Mouse (Mus musculus) olfactory bulb, adult 2 months (tissue): ENCODE measurements around the gene Gucy2e. TPM values are rescaled to one million over a fixed set of nuclear protein-coding genes. Genes with fewer than 3 reads are reported as not detected.

Source experiments
- H3K27ac ChIP-seq: fragments of 200-500 bp; 2 replicates; pipeline ENCODE4 v1.5.1; 2012; ENCODE audit warnings: low read depth, low read length; ENCODE audit not compliant: insufficient read depth
- H3K4me1 ChIP-seq: fragments of 200-500 bp; 2 replicates; pipeline ENCODE4 v1.6.1; 2012; ENCODE audit warnings: low read length; ENCODE audit not compliant: control insufficient read depth, insufficient read depth
- H3K4me3 ChIP-seq: fragments of 200-500 bp; 2 replicates; pipeline ENCODE4 v1.5.1; 2012; ENCODE audit warnings: mild to moderate bottlenecking, low read depth, low read length, moderate library complexity; ENCODE audit not compliant: insufficient read depth
- CTCF ChIP-seq: fragments of 200-500 bp; IDR thresholded peaks from 2 replicates; pipeline ENCODE4 v1.5.1; 2012; ENCODE audit warnings: low read depth, mild to moderate bottlenecking, low read length, moderate library complexity; ENCODE audit not compliant: insufficient read depth
- POLR2A ChIP-seq: fragments of 200-500 bp; IDR thresholded peaks from 2 replicates; pipeline ENCODE4 v1.6.1; 2012; ENCODE audit warnings: mild to moderate bottlenecking, low read depth, low read length, moderate library complexity; ENCODE audit not compliant: insufficient read depth
- WGBS: fragments of 180-500 bp; shearing (Covaris S2); methylation state at CpG from one replicate; pipeline ENCODE4 v1.1.7; 2018; 5-methylcytosine and 5-hydroxymethylcytosine counted together
- polyA plus RNA-seq: library from polyadenylated mRNA; stranded (reverse); fragments of >200 nt; gene quantifications from 2 replicates; pipeline ENCODE4 v1.2.4, GENCODE M21; 2012; ENCODE audit warnings: low replicate concordance; ENCODE audit not compliant: missing spikeins, insufficient read depth, insufficient read length

The Gucy2e gene
- polyA plus RNA-seq, 1 experiment: not detected

DNA sequence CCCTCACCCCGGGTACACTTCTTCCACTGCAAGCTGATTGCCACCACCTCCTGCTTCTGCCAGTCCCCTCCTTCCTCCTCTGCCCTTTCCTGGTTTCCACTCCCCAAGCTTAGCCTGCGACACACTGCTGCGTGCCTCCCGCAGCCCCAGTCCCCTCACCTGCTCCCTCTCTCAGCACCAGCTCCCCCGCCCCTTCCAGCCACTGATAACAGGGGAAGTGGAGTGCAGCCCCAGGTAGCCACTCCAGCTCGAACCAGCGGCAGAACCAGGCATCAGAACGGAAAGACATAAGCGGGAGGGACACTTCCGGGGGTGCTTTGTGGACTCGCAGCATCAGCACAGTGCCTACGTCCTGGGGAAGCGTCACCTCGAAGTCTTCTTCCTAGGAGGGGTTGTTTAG is 39.6 kb downstream of the Gucy2e start:
- no peak overlapping the region for H3K27ac ChIP-seq
- 1% methylated on average over 14 of the region's 14 CpGs for WGBS
- TF ChIP-seq POLR2A (no peak), CTCF (no peak)
- peaks cover 11% of the 10 kb centered on the region for H3K4me1 ChIP-seq
- H3K4me3 ChIP-seq: 0 out of 2 replicates have a peak overlapping the region, but pooled peaks have one; percentile 15

DNA sequence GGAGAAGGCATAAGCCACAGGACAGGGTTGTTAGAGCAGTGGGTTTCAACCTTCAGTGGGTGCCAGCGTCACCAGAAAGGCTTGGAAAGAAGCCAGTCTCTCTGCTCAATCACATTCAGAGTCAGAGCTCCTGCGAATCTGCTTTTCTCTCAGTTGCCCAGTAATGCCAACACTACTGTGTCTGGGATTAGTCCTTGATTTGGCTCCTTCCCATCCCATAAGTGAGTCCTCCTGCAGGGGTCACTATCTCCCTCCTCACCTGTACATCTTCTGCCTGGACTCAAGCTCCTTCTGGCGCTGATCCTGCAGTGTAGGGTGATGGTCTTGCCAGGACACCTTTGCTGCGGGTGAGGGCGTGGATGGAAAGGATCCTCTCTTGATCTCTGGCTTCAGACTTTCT is 40.1 kb downstream of the Gucy2e start:
- Histone ChIP-seq H3K27ac (no peak overlapping the region), H3K4me3 (no peak overlapping the region), H3K4me1 (peaks cover 11% of the 10 kb centered on the region)
- WGBS: 7% methylated on average over 5 of the region's 5 CpGs
- TF ChIP-seq POLR2A (no peak), CTCF (no peak)

DNA sequence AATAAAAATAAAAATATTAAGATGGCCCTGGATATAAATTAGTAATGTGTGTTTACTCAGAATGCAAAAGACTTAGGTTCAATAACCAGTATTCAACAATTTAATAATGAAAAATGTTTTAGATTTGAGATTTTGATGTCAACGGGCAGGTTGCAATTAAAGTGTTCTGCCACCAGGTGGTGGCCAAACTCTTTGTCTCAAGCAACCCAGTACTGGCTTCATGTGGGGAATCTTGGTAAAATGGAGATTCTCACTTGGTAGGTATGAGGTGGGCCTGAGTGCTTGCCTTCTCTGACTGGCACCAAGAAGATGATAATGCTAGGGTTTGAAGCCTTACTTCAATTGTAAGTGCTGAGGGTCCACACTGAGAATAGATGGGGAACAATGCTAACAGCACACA is 44.0 kb downstream of the Gucy2e start:
- Histone ChIP-seq H3K27ac (no peak overlapping the region), H3K4me3 (no peak overlapping the region), H3K4me1 (peaks cover 11% of the 10 kb centered on the region)
- TF ChIP-seq POLR2A: no peak
- no peak for TF ChIP-seq CTCF
- 0% methylated on average over 1 of the region's 1 CpGs for WGBS

DNA sequence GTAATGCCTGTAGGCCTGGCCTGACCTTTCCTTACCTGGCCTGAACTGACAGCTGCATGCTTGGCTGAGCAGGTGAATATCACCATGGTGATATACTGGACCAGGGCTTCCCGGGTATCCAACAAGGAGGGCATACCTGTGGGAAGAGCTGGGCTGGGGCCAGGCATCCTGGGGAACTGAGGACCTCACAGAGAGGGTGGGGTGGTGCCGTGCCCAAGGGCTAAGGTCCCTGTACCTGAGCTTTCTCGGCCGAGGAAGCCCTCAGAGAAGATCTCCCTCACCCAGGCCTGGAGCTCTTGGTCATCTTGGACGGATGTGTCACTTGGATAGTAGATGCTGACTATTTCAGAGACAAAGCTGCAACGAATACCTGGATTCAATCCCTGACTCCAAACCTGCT is 50.9 kb downstream of the Gucy2e start:
- no peak for TF ChIP-seq POLR2A
- no peak for TF ChIP-seq CTCF
- H3K27ac ChIP-seq: no peak overlapping the region
- no peaks in the 10 kb centered on the region for H3K4me1 ChIP-seq

DNA sequence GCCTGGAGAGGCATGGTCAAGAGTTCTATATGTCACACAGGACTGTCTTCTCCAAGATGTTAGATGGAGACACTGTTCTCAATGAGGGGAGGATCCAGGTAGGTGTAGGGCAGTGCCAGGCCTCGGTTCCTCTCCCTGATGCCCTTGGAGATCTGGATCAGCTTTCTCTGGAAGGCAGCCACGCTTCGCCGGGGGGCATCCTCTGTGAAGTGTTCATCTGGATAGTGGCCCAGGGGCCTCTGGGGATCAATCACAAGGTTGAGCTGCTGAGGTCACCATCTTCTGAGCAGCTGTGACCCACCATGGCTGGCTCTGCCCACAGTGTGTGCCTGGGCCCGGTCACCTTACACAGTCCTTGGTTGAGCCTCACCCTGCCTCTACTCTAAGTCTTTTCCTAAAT is 51.8 kb downstream of the Gucy2e start:
- no peak overlapping the region for H3K27ac ChIP-seq
- 85% methylated on average over 5 of the region's 5 CpGs for WGBS
- H3K4me1 ChIP-seq: no peaks in the 10 kb centered on the region
- H3K4me3 ChIP-seq: no peak overlapping the region
- no peak for TF ChIP-seq CTCF
- TF ChIP-seq POLR2A: no peak

More for the DNA sequence above, 50.9 kb downstream of the Gucy2e start:
- no peak overlapping the region for H3K4me3 ChIP-seq
- 94% methylated on average over 6 of the region's 6 CpGs for WGBS

DNA sequence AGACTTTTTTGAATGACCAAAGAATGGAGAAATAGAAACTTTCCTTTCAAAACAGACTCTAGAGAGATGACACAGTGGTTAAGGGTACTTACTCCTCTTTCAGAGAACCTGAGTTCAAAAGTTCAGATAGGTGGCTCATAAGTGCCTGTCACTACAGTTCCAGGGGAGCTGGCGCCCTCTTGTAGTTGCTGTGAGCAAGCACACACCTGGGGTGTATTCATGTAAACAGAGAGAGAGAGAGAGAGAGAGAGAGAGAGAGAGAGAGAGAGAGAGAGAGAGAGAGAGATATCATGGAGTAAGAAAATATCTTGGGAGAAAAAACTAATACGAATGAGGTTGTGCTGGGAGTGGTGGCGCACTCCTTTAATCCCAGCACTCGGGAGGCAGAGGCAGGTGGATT is 56.7 kb downstream of the Gucy2e start:
- Histone ChIP-seq H3K4me3 (no peak overlapping the region), H3K4me1 (no peaks in the 10 kb centered on the region), H3K27ac (no peak overlapping the region)
- TF ChIP-seq CTCF (no peak), POLR2A (no peak)
- WGBS: 91% methylated on average over 4 of the region's 4 CpGs

DNA sequence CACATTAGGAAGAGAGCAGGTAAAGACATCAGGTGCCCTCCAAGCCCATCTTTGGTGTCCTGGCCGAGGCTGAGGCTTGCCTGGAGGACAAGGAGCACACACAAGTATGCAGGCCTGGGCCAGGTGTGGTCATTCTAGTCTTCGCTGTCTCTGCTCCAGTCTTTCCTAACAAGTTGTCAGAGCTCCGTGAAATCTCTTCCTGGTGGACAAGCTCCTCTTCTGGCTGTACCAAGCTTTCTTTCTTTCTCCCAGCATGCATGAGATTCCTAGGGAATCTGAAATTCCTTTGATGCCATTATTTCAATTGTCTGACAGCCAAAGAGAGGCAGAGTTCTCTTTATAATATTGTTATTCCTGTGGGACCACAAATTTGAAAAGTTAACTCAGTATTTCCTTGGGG is 57.3 kb downstream of the Gucy2e start:
- WGBS: 57% methylated on average over 3 of the region's 3 CpGs
- no peak overlapping the region for H3K27ac ChIP-seq
- no peak for TF ChIP-seq POLR2A
- H3K4me3 ChIP-seq: no peak overlapping the region
- H3K4me1 ChIP-seq: peaks cover 5% of the 10 kb centered on the region; the same call in 1 of the 2 replicates

DNA sequence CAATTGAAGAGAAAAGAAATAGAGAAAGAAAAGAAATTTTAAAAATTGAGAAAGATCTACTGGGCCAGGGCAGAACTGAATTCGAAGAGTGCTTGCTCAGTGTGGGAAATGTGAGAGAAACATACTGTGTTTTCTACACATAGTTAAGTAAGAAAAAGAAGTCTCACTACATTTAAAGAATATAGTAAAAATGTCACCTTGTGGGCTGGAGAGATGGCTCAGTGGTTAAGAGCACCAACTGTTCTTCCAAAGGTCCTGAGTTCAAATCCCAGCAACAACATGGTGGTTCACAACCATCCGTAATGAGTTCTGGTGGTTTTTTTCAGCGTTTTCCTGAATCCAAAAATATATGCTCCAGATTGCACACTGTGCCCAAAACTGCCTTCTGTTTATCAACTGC is 58.3 kb downstream of the Gucy2e start:
- no peak overlapping the region for H3K4me3 ChIP-seq
- H3K27ac ChIP-seq: no peak overlapping the region
- TF ChIP-seq CTCF (no peak), POLR2A (no peak)
- 83% methylated on average over 3 of the region's 3 CpGs for WGBS
- peaks cover 5% of the 10 kb centered on the region; the same call in 1 of the 2 replicates for H3K4me1 ChIP-seq

DNA sequence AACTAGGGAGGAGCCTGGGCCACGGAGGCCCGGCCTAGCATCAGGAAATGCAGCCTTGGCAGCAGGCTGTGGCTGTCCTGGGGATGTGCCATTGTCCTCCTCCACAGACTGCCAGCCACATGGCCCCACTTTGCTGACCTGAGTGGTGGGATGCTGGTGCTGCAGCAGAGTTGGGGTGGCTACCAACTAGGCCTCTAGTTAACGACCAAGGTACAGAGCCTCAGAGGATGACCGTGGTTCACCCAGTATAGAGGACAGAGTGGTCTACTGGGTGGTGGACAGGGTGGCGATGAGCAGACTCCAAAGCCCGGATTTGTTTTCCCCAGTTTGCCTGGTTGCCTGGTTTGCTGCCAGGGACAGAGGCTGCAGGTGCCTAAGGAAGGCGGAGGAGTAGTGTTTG is 62.1 kb downstream of the Gucy2e start:
- Histone ChIP-seq H3K4me1 (peaks cover 5% of the 10 kb centered on the region; the same call in 1 of the 2 replicates), H3K4me3 (no peak overlapping the region)
- 79% methylated on average over 7 of the region's 7 CpGs for WGBS

DNA sequence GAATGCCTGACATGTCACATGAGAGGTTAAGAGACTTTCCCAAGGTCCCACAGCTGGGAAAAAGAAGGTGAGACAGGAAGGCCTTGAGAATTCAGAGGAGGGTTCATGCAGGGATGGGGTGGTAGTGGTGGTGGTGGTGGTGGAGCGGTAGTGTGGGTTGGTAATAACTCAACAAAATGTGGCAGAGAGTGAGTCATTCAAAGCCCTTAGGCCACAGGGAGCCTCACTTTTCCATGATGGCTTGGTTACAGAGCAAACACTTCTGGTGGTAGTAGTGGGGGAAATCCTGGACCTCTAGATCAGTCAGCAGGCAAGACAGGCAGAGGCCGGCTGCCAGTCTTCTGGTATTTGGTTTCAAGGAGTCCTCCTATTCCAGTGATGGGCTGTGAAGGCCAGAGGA is 64.2 kb downstream of the Gucy2e start:
- 96% methylated on average over 2 of the region's 2 CpGs for WGBS
- Histone ChIP-seq H3K27ac (no peak overlapping the region), H3K4me1 (peaks cover 9% of the 10 kb centered on the region; the same call in 1 of the 2 replicates), H3K4me3 (no peak overlapping the region)
- TF ChIP-seq CTCF: no peak
- no peak for TF ChIP-seq POLR2A

More for the DNA sequence above, 62.1 kb downstream of the Gucy2e start:
- no peak for TF ChIP-seq CTCF
- no peak for TF ChIP-seq POLR2A
- H3K27ac ChIP-seq: no peak overlapping the region
